Mouse (Mus musculus): ENCODE measurements around the gene Isg15. TPM values are rescaled to one million over a fixed set of nuclear protein-coding genes. Genes with fewer than 3 reads are reported as not detected.

Gene Isg15
- total and polyA plus RNA-seq, 3 experiments, result 4.8 to 5.4 TPM; not detected in 1

DNA sequence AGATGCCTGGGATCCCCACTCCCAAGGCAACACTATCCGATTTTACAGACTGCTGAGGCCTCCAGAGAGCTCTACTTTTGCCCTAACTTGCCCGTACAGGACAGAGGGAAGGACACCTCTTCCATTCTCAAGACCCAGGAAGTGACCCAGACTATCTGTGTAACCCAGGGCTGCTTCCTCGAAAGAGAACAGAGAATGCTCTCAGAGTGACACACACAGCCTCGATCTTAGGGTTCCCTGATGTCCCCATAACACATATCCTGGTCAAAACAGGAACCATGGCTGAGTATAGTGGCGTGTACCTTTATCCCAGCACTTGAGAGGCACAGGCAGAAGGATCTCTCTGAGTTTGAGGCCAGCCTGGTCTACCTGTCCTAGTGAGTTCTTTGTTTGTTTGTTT, 16.9 kb downstream of the Isg15 start:
- peak; percentile 57 for DNase-seq (ENCODE audit: low read depth, low spot score)
- no peak for TF ChIP-seq USF1 (IDR thresholded peaks at IDR 0.05; ENCODE audit: low read depth, low read length)
- TF ChIP-seq NRF1 (IDR thresholded peaks at IDR 0.05; ENCODE audit: insufficient read depth, low read depth, low read length, poor library complexity, severe bottlenecking), result no peak
- 0 out of 4 replicates have a peak, but pooled peaks of 1 of the 2 experiments have one; percentile 45 for TF ChIP-seq EP300 (IDR thresholded peaks at IDR 0.05; ENCODE audit: low read depth in 1 of 2, low read length in 2 of 2)
- TF ChIP-seq TAL1 (IDR thresholded peaks at IDR 0.05; ENCODE audit: low read length), result 0 out of 2 replicates have a peak, but pooled peaks have one; percentile 8
- no peak for TF ChIP-seq ZKSCAN1 (IDR thresholded peaks at IDR 0.05; ENCODE audit: low read depth, low read length)
- H3K9ac ChIP-seq (ENCODE audit: control insufficient read depth, low read depth, low read length, poor library complexity, severe bottlenecking), result peak overlapping the region; percentile 19; the same call in 1 of the 2 replicates
- no peaks in the 10 kb centered on the region for H3K79me2 ChIP-seq (ENCODE audit: control insufficient read depth, insufficient read depth, low read length, poor library complexity)
- no peaks in the 10 kb centered on the region for H3K9me3 ChIP-seq (replicated peaks; ENCODE audit: insufficient read depth, low read length)
- H3K4me1 ChIP-seq (ENCODE audit: control insufficient read depth in 1 of 2, insufficient read depth in 2 of 2, low read length in 2 of 2), result peaks cover 14 to 20% of the 10 kb centered on the region in 2 experiments
- H3K27me3 ChIP-seq (ENCODE audit: control insufficient read depth in 1 of 2, insufficient read depth in 2 of 2, low read length in 2 of 2), result no peaks in the 10 kb centered on the region
- H3K27ac ChIP-seq (ENCODE audit: control insufficient read depth, low read depth, low read length), result peak overlapping the region; percentile 75
- H3K4me3 ChIP-seq (ENCODE audit: control insufficient read depth in 1 of 2, insufficient read depth in 1 of 2, low read depth in 2 of 2, low read length in 2 of 2), result no peak overlapping the region; a peak in 1 of 4 replicates
- peaks cover 0 to 19% of the 10 kb centered on the region in 2 experiments; a peak in 2 of 4 replicates for H3K36me3 ChIP-seq (ENCODE audit: control insufficient read depth in 1 of 2, insufficient read depth in 2 of 2, low read length in 2 of 2)

DNA sequence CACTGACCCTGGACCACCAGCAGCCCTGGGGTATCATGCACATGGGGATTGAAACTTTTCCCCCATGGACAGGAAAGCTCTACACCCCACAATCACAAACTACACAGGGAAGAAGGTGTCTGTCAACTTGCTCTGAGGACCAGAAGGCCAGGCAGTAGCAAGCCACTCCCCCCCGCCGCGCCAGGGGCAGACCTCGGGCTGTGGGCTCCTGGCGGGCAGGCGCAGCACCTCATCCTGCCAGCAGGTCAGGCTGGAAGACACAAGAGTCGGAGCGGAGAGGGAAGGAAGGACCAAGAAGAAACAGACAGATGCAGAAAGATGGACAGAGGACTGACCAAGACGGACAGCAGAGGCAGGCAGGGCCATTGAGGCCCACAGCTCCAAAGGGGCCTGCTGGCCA, 23.0 kb downstream of the Isg15 start:
- H3K9me3 ChIP-seq (replicated peaks; ENCODE audit: insufficient read depth, low read length), result no peaks in the 10 kb centered on the region
- peaks cover 0 to 1% of the 10 kb centered on the region in 2 experiments; a peak in 1 of 4 replicates for H3K36me3 ChIP-seq (ENCODE audit: control insufficient read depth in 1 of 2, insufficient read depth in 2 of 2, low read length in 2 of 2)
- H3K4me1 ChIP-seq (ENCODE audit: control insufficient read depth in 1 of 2, insufficient read depth in 2 of 2, low read length in 2 of 2), result no peaks in the 10 kb centered on the region
- no peak for TF ChIP-seq ELF1 (IDR thresholded peaks at IDR 0.05; ENCODE audit: low read depth, low read length)
- TF ChIP-seq CHD1 (IDR thresholded peaks at IDR 0.05; ENCODE audit: low read depth, low read length), result no peak
- TF ChIP-seq KAT2A (conservative IDR thresholded peaks at IDR 0.05; ENCODE audit: low read depth, low read length), result no peak
- no peak for TF ChIP-seq SIN3A (IDR thresholded peaks at IDR 0.05; ENCODE audit: low read length)
- no peak for TF ChIP-seq MAX (IDR thresholded peaks at IDR 0.05; ENCODE audit: low read length)
- no peaks in the 10 kb centered on the region for H3K79me2 ChIP-seq (ENCODE audit: control insufficient read depth, insufficient read depth, low read length, poor library complexity)
- H3K9ac ChIP-seq (ENCODE audit: control insufficient read depth, low read depth, low read length, poor library complexity, severe bottlenecking), result no peak overlapping the region
- H3K4me3 ChIP-seq (ENCODE audit: control insufficient read depth in 1 of 2, insufficient read depth in 1 of 2, low read depth in 2 of 2, low read length in 2 of 2), result no peak overlapping the region
- DNase-seq (ENCODE audit: low read depth, low spot score), result no peak
- H3K27me3 ChIP-seq (ENCODE audit: control insufficient read depth in 1 of 2, insufficient read depth in 2 of 2, low read length in 2 of 2), result no peaks in the 10 kb centered on the region
- no peak overlapping the region for H3K27ac ChIP-seq (ENCODE audit: control insufficient read depth, low read depth, low read length)

DNA sequence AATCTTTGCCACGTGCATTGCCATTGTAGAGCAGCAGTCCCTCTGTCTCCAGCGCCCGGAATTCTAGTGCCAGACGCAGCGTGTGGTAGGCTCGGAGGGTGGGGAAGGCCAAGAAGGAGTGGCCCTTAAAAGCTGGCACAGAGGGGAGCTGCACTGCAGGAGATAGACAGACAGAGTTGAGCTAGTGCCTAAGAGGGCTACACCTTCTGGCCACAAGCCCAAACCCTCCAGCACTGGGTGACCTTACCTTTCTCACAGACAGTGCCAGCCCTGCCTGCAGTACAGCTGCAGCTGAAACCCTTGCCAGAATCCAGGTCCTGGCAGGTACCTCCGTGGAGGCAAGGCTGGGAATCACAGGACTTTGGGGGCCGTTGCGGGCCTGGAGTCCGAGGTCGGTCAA, 28.8 kb downstream of the Isg15 start:
- Histone ChIP-seq H3K4me3 (ENCODE audit: control insufficient read depth in 1 of 2, insufficient read depth in 1 of 2, low read depth in 2 of 2, low read length in 2 of 2) (no peak overlapping the region), H3K27ac (ENCODE audit: control insufficient read depth, low read depth, low read length) (no peak overlapping the region), H3K9me3 (replicated peaks; ENCODE audit: insufficient read depth, low read length) (no peaks in the 10 kb centered on the region), H3K4me1 (ENCODE audit: control insufficient read depth in 1 of 2, insufficient read depth in 2 of 2, low read length in 2 of 2) (no peaks in the 10 kb centered on the region), H3K9ac (ENCODE audit: control insufficient read depth, low read depth, low read length, poor library complexity, severe bottlenecking) (no peak overlapping the region), H3K79me2 (ENCODE audit: control insufficient read depth, insufficient read depth, low read length, poor library complexity) (no peaks in the 10 kb centered on the region), H3K36me3 (ENCODE audit: control insufficient read depth in 1 of 2, insufficient read depth in 2 of 2, low read length in 2 of 2) (peaks cover 0 to 1% of the 10 kb centered on the region in 2 experiments; a peak in 1 of 4 replicates), H3K27me3 (ENCODE audit: control insufficient read depth in 1 of 2, insufficient read depth in 2 of 2, low read length in 2 of 2) (no peaks in the 10 kb centered on the region)
- TF ChIP-seq USF2 (IDR thresholded peaks at IDR 0.05; ENCODE audit: borderline replicate concordance in 1 of 2, insufficient read depth in 1 of 2, low read depth in 1 of 2, low read length in 2 of 2), result no peak
- TF ChIP-seq CHD1 (IDR thresholded peaks at IDR 0.05; ENCODE audit: low read depth, low read length), result no peak
- no peak for TF ChIP-seq CTCF (IDR thresholded peaks at IDR 0.05 in 2 of 3, conservative IDR thresholded peaks at IDR 0.05 in 1 of 3; ENCODE audit: control insufficient read depth in 1 of 3, insufficient read depth in 1 of 3, low read depth in 2 of 3, low read length in 3 of 3, poor library complexity in 1 of 3, severe bottlenecking in 1 of 3)
- no peak for TF ChIP-seq POLR2AphosphoS5 (IDR thresholded peaks at IDR 0.05; ENCODE audit: borderline replicate concordance, low read depth, low read length)
- DNase-seq (ENCODE audit: low read depth, low spot score), result no peak
